Mouse (Mus musculus) hindbrain, postnatal 0 days (tissue): Measurements from ENCODE around the gene Siah2. TPM values are rescaled to one million over a fixed set of nuclear protein-coding genes. Genes with fewer than 3 reads are reported as not detected.

Source experiments
- ATAC-seq: fragments of 200-750 bp; cut with Nextera tagmentation; 2 replicates; pipeline ENCODE4 v1.8.0; 2017; ENCODE audit warnings: mild to moderate bottlenecking, moderate TSS enrichment, moderate library complexity
- DNase-seq: peaks from one replicate; pipeline ENCODE4 v3.0.0-alpha.2; 2015; ENCODE audit warnings: low spot score
- H3K27ac ChIP-seq: fragments of 300-500 bp; sonication (generic); 2 replicates; pipeline ENCODE4 v1.5.1; 2014; ENCODE audit warnings: mild to moderate bottlenecking
- H3K27me3 ChIP-seq: fragments of 300-500 bp; sonication (generic); 2 replicates; pipeline ENCODE4 v1.6.1; 2014; ENCODE audit warnings: low read length, mixed read lengths; ENCODE audit not compliant: insufficient read depth
- H3K36me3 ChIP-seq: fragments of 300-500 bp; sonication (generic); 2 replicates; pipeline ENCODE4 v1.6.1; 2014; ENCODE audit warnings: low read length, mixed read lengths; ENCODE audit not compliant: insufficient read depth
- H3K4me1 ChIP-seq: fragments of 300-500 bp; sonication (generic); 2 replicates; pipeline ENCODE4 v1.6.1; 2014; ENCODE audit warnings: antibody characterized with exemption, low read length, mixed read lengths; ENCODE audit not compliant: insufficient read depth
- H3K4me2 ChIP-seq: fragments of 300-500 bp; sonication (generic); 2 replicates; pipeline ENCODE4 v1.6.1; 2014; ENCODE audit warnings: low read depth, mild to moderate bottlenecking, low read length, moderate library complexity, mixed read lengths
- H3K4me3 ChIP-seq: fragments of 300-500 bp; sonication (generic); 2 replicates; pipeline ENCODE4 v1.5.1; 2014; ENCODE audit warnings: low read length
- H3K9ac ChIP-seq: fragments of 300-500 bp; sonication (generic); replicated peaks from 2 replicates; pipeline ENCODE4 v1.6.1; 2014; ENCODE audit warnings: mild to moderate bottlenecking, low read length, moderate library complexity, mixed read lengths
- H3K9me3 ChIP-seq: fragments of 300-500 bp; sonication (generic); 2 replicates; pipeline ENCODE4 v1.6.1; 2016; ENCODE audit warnings: low read length, mixed read lengths
- CTCF ChIP-seq: IDR thresholded peaks from 2 replicates; pipeline ENCODE4 v1.5.1; 2016; ENCODE audit warnings: antibody characterized with exemption, control low read depth, low read depth
- WGBS: fragments of 180-500 bp; shearing (Covaris S2); extraction: QIAGEN DNeasy Blood & Tissue Kit; methylation state at CpG from one replicate; pipeline ENCODE4 v1.1.7; 2014; 5-methylcytosine and 5-hydroxymethylcytosine counted together
- polyA plus RNA-seq: library from polyadenylated mRNA; unstranded; fragments of >200 nt; fragmentation: Nextera tagmentation; extraction: Ambion mirVana; gene quantifications from 2 replicates; pipeline ENCODE4 v1.2.1, GENCODE M21; 2015
- total RNA-seq: library from RNA; depleted of rRNA; stranded (reverse); fragments of >200 nt; gene quantifications from 2 replicates; pipeline ENCODE4 v1.2.3, GENCODE M21; 2014

Siah2 gene
- total and polyA plus RNA-seq, 2 experiments from 2014 or later = 13.4 to 22.5 TPM

- TF ChIP-seq CTCF = no peak
- Histone ChIP-seq H3K4me2 (no peak overlapping the region), H3K4me1 (0 out of 2 replicates have a peak, but pooled peaks cover 13% of the 10 kb centered on the region), H3K9ac (no peak overlapping the region), H3K36me3 (no peaks in the 10 kb centered on the region), H3K27me3 (no peaks in the 10 kb centered on the region), H3K4me3 (no peak overlapping the region), H3K27ac (no peak overlapping the region), H3K9me3 (no peaks in the 10 kb centered on the region)
- ATAC-seq = no peak
- 57% methylated on average over 2 of the region's 2 CpGs for WGBS
- no peak for DNase-seq
Observed at GRCm38 (mm10) chr3:58681831-58682230, 10.4 kb downstream of the Siah2 start.

- no peak overlapping the region for H3K4me3 ChIP-seq
- no peak for ATAC-seq
- 83% methylated on average over 7 of the region's 7 CpGs for WGBS
Observed at GRCm38 (mm10) chr3:58680943-58681637, 11.1 kb downstream of the Siah2 start.

GRCm38 (mm10) chr3:58679996-58680395, 12.2 kb downstream of the Siah2 start:
- Histone ChIP-seq H3K4me2 (no peak overlapping the region), H3K27ac (no peak overlapping the region), H3K4me1 (0 out of 2 replicates have a peak, but pooled peaks cover 13% of the 10 kb centered on the region), H3K9me3 (no peaks in the 10 kb centered on the region), H3K36me3 (peaks cover 4% of the 10 kb centered on the region; the same call in 1 of the 2 replicates), H3K27me3 (no peaks in the 10 kb centered on the region), H3K4me3 (no peak overlapping the region), H3K9ac (no peak overlapping the region)
- no peak for TF ChIP-seq CTCF
- ATAC-seq (no peak), DNase-seq (peak; percentile 15)
- WGBS = 35% methylated on average over 4 of the region's 4 CpGs

More at GRCm38 (mm10) chr3:58680943-58681637, 11.1 kb downstream of the Siah2 start:
- Histone ChIP-seq H3K9ac (no peak overlapping the region), H3K4me1 (0 out of 2 replicates have a peak, but pooled peaks cover 13% of the 10 kb centered on the region), H3K27me3 (no peaks in the 10 kb centered on the region), H3K4me2 (no peak overlapping the region), H3K9me3 (no peaks in the 10 kb centered on the region), H3K27ac (no peak overlapping the region), H3K36me3 (no peaks in the 10 kb centered on the region)
- no peak for TF ChIP-seq CTCF
- DNase-seq = no peak

DNA sequence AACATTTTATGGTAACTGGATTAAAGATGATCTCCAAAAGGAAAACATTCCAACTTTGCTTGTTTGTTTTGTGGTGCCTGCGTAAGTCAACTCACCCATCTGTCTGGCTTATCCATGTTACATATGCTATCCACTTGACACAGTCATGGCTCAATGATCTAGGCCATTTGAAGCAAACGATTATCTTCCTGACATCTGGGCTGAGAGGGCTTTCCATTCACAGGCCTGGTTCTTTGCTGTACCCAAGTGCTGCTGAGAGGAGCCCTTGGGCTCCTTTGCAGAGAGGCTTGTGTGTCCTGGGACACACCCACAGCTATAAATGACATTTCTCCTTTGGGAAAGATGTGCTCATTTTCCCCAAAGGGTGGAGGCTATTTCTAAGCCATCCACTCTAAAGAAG, 13.3 kb downstream of the Siah2 start:
- Histone ChIP-seq H3K36me3 (peaks cover 13% of the 10 kb centered on the region; the same call in 1 of the 2 replicates), H3K4me2 (no peak overlapping the region), H3K27ac (no peak overlapping the region), H3K9ac (no peak overlapping the region), H3K27me3 (no peaks in the 10 kb centered on the region), H3K9me3 (no peaks in the 10 kb centered on the region), H3K4me3 (no peak overlapping the region), H3K4me1 (0 out of 2 replicates have a peak, but pooled peaks cover 13% of the 10 kb centered on the region)
- peak; percentile 31 for DNase-seq
- TF ChIP-seq CTCF = no peak
- peak; percentile 27; the same call in 1 of the 2 replicates for ATAC-seq
- 43% methylated on average over 2 of the region's 2 CpGs for WGBS

- H3K9me3 ChIP-seq = no peaks in the 10 kb centered on the region
- DNase-seq = no peak
- no peak overlapping the region for H3K4me2 ChIP-seq
- ATAC-seq = no peak
- H3K4me3 ChIP-seq = no peak overlapping the region
- no peak overlapping the region for H3K27ac ChIP-seq
- peaks cover 13% of the 10 kb centered on the region; the same call in 1 of the 2 replicates for H3K36me3 ChIP-seq
- TF ChIP-seq CTCF = no peak
- WGBS = 55% methylated on average over 8 of the region's 8 CpGs
- no peaks in the 10 kb centered on the region for H3K27me3 ChIP-seq
- no peak overlapping the region for H3K9ac ChIP-seq
- 0 out of 2 replicates have a peak, but pooled peaks cover 13% of the 10 kb centered on the region for H3K4me1 ChIP-seq
Observed at GRCm38 (mm10) chr3:58678384-58678783, 13.8 kb downstream of the Siah2 start.

DNA sequence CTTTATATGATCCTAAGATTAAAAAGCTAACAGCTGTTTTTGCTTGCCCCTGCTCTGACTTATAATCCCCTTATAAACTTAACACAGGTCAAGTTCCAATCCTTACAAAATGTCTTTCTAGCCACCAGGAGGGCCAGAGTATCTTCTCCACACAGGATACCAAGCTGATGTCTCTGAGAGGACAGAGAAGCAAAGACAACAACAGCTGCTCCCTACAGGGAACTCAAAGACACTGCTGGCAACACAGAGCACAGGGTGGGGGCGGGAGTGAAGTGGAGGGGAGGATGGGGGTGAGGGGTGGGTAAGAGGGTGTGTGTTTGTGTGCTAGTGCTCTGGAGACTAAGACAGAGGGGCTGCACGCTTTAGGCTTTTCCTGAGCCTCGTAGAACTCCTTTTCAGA, 14.6 kb downstream of the Siah2 start:
- DNase-seq = peak; percentile 40
- Histone ChIP-seq H3K9me3 (no peaks in the 10 kb centered on the region), H3K36me3 (peaks cover 13% of the 10 kb centered on the region; the same call in 1 of the 2 replicates), H3K9ac (no peak overlapping the region), H3K27me3 (no peaks in the 10 kb centered on the region), H3K4me2 (no peak overlapping the region), H3K4me3 (no peak overlapping the region), H3K27ac (no peak overlapping the region), H3K4me1 (0 out of 2 replicates have a peak, but pooled peaks cover 13% of the 10 kb centered on the region)
- no peak for TF ChIP-seq CTCF
- 28% methylated on average over 3 of the region's 3 CpGs for WGBS
- peak; percentile 46; the same call in 1 of the 2 replicates for ATAC-seq

DNA sequence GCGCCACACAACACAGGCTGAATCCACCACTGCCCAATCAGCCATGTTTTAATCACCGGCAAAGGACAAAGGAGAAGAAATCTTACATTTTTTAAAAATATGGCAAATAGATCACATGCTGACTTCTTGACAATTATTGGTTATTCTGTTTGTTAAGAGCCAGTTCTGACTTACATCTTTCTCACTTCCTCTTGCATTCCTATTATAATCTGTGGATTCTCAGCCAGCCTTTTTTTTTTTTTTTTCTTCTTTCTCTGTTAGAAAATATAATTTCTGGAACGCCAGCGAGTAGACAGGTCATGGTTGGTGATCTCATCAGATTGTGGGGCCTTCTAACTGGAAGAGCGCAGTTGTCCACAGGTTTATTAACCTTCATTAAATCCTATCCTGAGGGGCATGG, 18.9 kb downstream of the Siah2 start:
- no peak overlapping the region for H3K4me3 ChIP-seq
- no peak overlapping the region for H3K27ac ChIP-seq
- no peaks in the 10 kb centered on the region for H3K27me3 ChIP-seq
- H3K36me3 ChIP-seq = peaks cover 13% of the 10 kb centered on the region; the same call in 1 of the 2 replicates
- no peak overlapping the region for H3K9ac ChIP-seq
- no peaks in the 10 kb centered on the region for H3K4me1 ChIP-seq
- DNase-seq (no peak), ATAC-seq (no peak)
- H3K9me3 ChIP-seq = no peaks in the 10 kb centered on the region
- TF ChIP-seq CTCF = no peak
- 97% methylated on average over 5 of the region's 5 CpGs for WGBS
- no peak overlapping the region for H3K4me2 ChIP-seq
